Mouse (Mus musculus): Measurements from ENCODE around the gene Tmem121. TPM values are rescaled to one million over a fixed set of nuclear protein-coding genes. Genes with fewer than 3 reads are reported as not detected.

The Tmem121 gene
- total and polyA plus RNA-seq, 2 experiments from 2014 or later, result 63.6 to 89.1 TPM

- H3K9ac ChIP-seq (replicated peaks; ENCODE audit: low read length, poor library complexity, severe bottlenecking), result peak overlapping the region; percentile 63
- TF ChIP-seq CTCF (IDR thresholded peaks at IDR 0.05), result no peak
- H3K4me1 ChIP-seq (ENCODE audit: insufficient read depth, low read length), result peaks cover 29% of the 10 kb centered on the region
- H3K4me2 ChIP-seq (ENCODE audit: low read depth, low read length, poor library complexity, severe bottlenecking), result peak overlapping the region; percentile 63
- H3K36me3 ChIP-seq (ENCODE audit: insufficient read depth, low read length), result peaks cover 37% of the 10 kb centered on the region
- H3K4me3 ChIP-seq (ENCODE audit: low read depth, low read length), result peak overlapping the region; percentile 66
- WGBS, result 27% methylated on average over 11 of the region's 11 CpGs
- DNase-seq (ENCODE audit: low spot score) (no peak), ATAC-seq (ENCODE audit: low FRiP score) (peak; percentile 2; the same call in 1 of the 2 replicates)
- no peaks in the 10 kb centered on the region for H3K27me3 ChIP-seq (ENCODE audit: insufficient read depth, low read length)
- H3K27ac ChIP-seq (ENCODE audit: low read depth, low read length), result peak overlapping the region; percentile 77
- H3K9me3 ChIP-seq (ENCODE audit: low read length), result no peaks in the 10 kb centered on the region
Measured at GRCm38 (mm10) chr12:113138901-113139864, 46.5 kb upstream of the Tmem121 start.

GRCm38 (mm10) chr12:113139908-113140615 lies 45.7 kb upstream of the Tmem121 start, which contains the start of gene Crip2:
Gene Crip2, plus strand, starts transcription at chr12:113140236.
- peak within 1 kb of the TSS; percentile 66 for H3K4me3 ChIP-seq (ENCODE audit: low read depth, low read length)
- peak; percentile 49 for TF ChIP-seq CTCF (IDR thresholded peaks at IDR 0.05)
- peak within 1 kb of the TSS; percentile 77 for H3K27ac ChIP-seq (ENCODE audit: low read depth, low read length)
- no peaks in the 10 kb centered on the region for H3K9me3 ChIP-seq (ENCODE audit: low read length)
- DNase-seq (ENCODE audit: low spot score) (peak; percentile 91), ATAC-seq (ENCODE audit: low FRiP score) (peak; percentile 83)
- no peaks in the 10 kb centered on the region for H3K27me3 ChIP-seq (ENCODE audit: insufficient read depth, low read length)
- H3K4me1 ChIP-seq (ENCODE audit: insufficient read depth, low read length), result peaks cover 29% of the 10 kb centered on the region
- H3K4me2 ChIP-seq (ENCODE audit: low read depth, low read length, poor library complexity, severe bottlenecking), result peak within 1 kb of the TSS; percentile 63
- peaks cover 38% of the 10 kb centered on the region for H3K36me3 ChIP-seq (ENCODE audit: insufficient read depth, low read length)
- H3K9ac ChIP-seq (replicated peaks; ENCODE audit: low read length, poor library complexity, severe bottlenecking), result peak within 1 kb of the TSS; percentile 63
- WGBS, result under 1% methylated on average over 56 of the region's 68 CpGs

GRCm38 (mm10) chr12:113140616-113141411 lies 44.9 kb upstream of the Tmem121 start:
- no peak for TF ChIP-seq CTCF (IDR thresholded peaks at IDR 0.05)
- peak overlapping the region; percentile 63 for H3K4me2 ChIP-seq (ENCODE audit: low read depth, low read length, poor library complexity, severe bottlenecking)
- no peaks in the 10 kb centered on the region for H3K9me3 ChIP-seq (ENCODE audit: low read length)
- H3K27me3 ChIP-seq (ENCODE audit: insufficient read depth, low read length), result no peaks in the 10 kb centered on the region
- no peak; the same call in 1 of the 2 replicates for ATAC-seq (ENCODE audit: low FRiP score)
- H3K4me3 ChIP-seq (ENCODE audit: low read depth, low read length), result peak overlapping the region; percentile 66
- DNase-seq (ENCODE audit: low spot score), result no peak
- peak overlapping the region; percentile 63 for H3K9ac ChIP-seq (replicated peaks; ENCODE audit: low read length, poor library complexity, severe bottlenecking)
- under 1% methylated on average over 48 of the region's 49 CpGs for WGBS
- H3K4me1 ChIP-seq (ENCODE audit: insufficient read depth, low read length), result peaks cover 29% of the 10 kb centered on the region
- H3K27ac ChIP-seq (ENCODE audit: low read depth, low read length), result peak overlapping the region; percentile 77
- peaks cover 31% of the 10 kb centered on the region for H3K36me3 ChIP-seq (ENCODE audit: insufficient read depth, low read length)

GRCm38 (mm10) chr12:113141531-113141973 lies 44.2 kb upstream of the Tmem121 start:
- peak overlapping the region; percentile 63 for H3K9ac ChIP-seq (replicated peaks; ENCODE audit: low read length, poor library complexity, severe bottlenecking)
- no peaks in the 10 kb centered on the region for H3K27me3 ChIP-seq (ENCODE audit: insufficient read depth, low read length)
- ATAC-seq (ENCODE audit: low FRiP score) (no peak), DNase-seq (ENCODE audit: low spot score) (peak; percentile 52)
- TF ChIP-seq CTCF (IDR thresholded peaks at IDR 0.05), result no peak
- peak overlapping the region; percentile 77 for H3K27ac ChIP-seq (ENCODE audit: low read depth, low read length)
- peaks cover 24% of the 10 kb centered on the region for H3K36me3 ChIP-seq (ENCODE audit: insufficient read depth, low read length)
- peak overlapping the region; percentile 63 for H3K4me2 ChIP-seq (ENCODE audit: low read depth, low read length, poor library complexity, severe bottlenecking)
- H3K9me3 ChIP-seq (ENCODE audit: low read length), result no peaks in the 10 kb centered on the region
- peaks cover 29% of the 10 kb centered on the region for H3K4me1 ChIP-seq (ENCODE audit: insufficient read depth, low read length)
- WGBS, result 21% methylated on average over 8 of the region's 8 CpGs
- H3K4me3 ChIP-seq (ENCODE audit: low read depth, low read length), result peak overlapping the region; percentile 66

Measured in midbrain, postnatal 0 days (tissue).